ENCODE assay signal across 12 mouse cellular contexts in genomic region chr7:98876119-98876518, GRCm38 (mm10). TPM values are rescaled to one million over a fixed set of nuclear protein-coding genes. Genes with fewer than 3 reads are reported as not detected.
A peak's percentile ranks its signal among the peaks of the same experiment; 100 is the strongest.
DNase-seq lines count a peak whose midpoint lies in the region; ATAC-seq lines count a peak whose summit lies in the region.
"Had no signal": no experiment of that assay in that cellular context is flagged by ENCODE, and none has a peak within 500 bp of the region (broad histone marks: within the 10 kb centered on the region; RNA-seq: fewer than 3 reads in every experiment).

No protein-coding gene starts in this region.

- H3K4me2 ChIP-seq in forebrain, embryonic 12.5 days: no peak overlapping the region
- H3K4me2 ChIP-seq in kidney, embryonic 15.5 days: 0 out of 2 replicates have a peak overlapping the region, but pooled peaks have one; percentile 10
- peak overlapping the region; percentile 46 for H3K4me2 ChIP-seq in limb, embryonic 13.5 days (replicated peaks)
- H3K4me2 ChIP-seq: midbrain, embryonic 12.5 days had no signal

- H3K4me1 ChIP-seq in forebrain, embryonic 10.5 days: peaks cover 35% of the 10 kb centered on the region
- peaks cover 20% of the 10 kb centered on the region for H3K4me1 ChIP-seq in forebrain, embryonic 12.5 days
- peaks cover 15% of the 10 kb centered on the region for H3K4me1 ChIP-seq in kidney, embryonic 15.5 days
- H3K4me1 ChIP-seq in limb, embryonic 13.5 days: peaks cover 70% of the 10 kb centered on the region

- peaks cover 50% of the 10 kb centered on the region for H3K27me3 ChIP-seq in forebrain, embryonic 10.5 days (ENCODE audit: poor library complexity, severe bottlenecking)
- H3K27me3 ChIP-seq in forebrain, embryonic 12.5 days: peaks cover 7% of the 10 kb centered on the region; the same call in 1 of the 2 replicates
- H3K27me3 ChIP-seq in kidney, embryonic 15.5 days: peaks cover 16% of the 10 kb centered on the region; the same call in 1 of the 2 replicates
- peaks cover 13% of the 10 kb centered on the region for H3K27me3 ChIP-seq in limb, embryonic 13.5 days

- H3K27ac ChIP-seq in forebrain, embryonic 10.5 days: peak overlapping the region; percentile 75
- H3K27ac ChIP-seq in forebrain, embryonic 12.5 days: no peak overlapping the region
- no peak overlapping the region for H3K27ac ChIP-seq in kidney, embryonic 15.5 days
- peak overlapping the region; percentile 63; the same call in 1 of the 2 replicates for H3K27ac ChIP-seq in limb, embryonic 13.5 days
- H3K27ac ChIP-seq: midbrain, embryonic 12.5 days had no signal

- DNase-seq in forebrain, embryonic 10.5 days (ENCODE audit: extremely low spot score, low spot score): peak; percentile 36
- no peak for DNase-seq in kidney, adult 8-10 months
- DNase-seq in NIH3T3 (ENCODE audit: low read depth): peak; percentile 17
- no peak for DNase-seq in adrenal gland, postnatal 10 days
- no peak for DNase-seq in ovary, postnatal 36 days (ENCODE audit: low spot score)
- DNase-seq: cerebellum, adult 18-20 months; kidney, postnatal 36 days had no signal

- H3K9ac ChIP-seq in forebrain, embryonic 12.5 days: no peak overlapping the region
- H3K9ac ChIP-seq in kidney, embryonic 15.5 days: no peak overlapping the region
- no peak overlapping the region for H3K9ac ChIP-seq in limb, embryonic 13.5 days
- H3K9ac ChIP-seq: midbrain, embryonic 12.5 days had no signal

- ATAC-seq in forebrain, embryonic 12.5 days (ENCODE audit: low FRiP score): no peak
- ATAC-seq in kidney, embryonic 15.5 days (replicated peaks; ENCODE audit: low FRiP score): no peak
- ATAC-seq in limb, embryonic 13.5 days (ENCODE audit: low FRiP score, low read depth): no peak
- ATAC-seq: inflammation-experienced regulatory T-cells, adult 6 months had no signal

- H3K4me3 ChIP-seq in forebrain, embryonic 10.5 days: no peak overlapping the region
- no peak overlapping the region for H3K4me3 ChIP-seq in forebrain, embryonic 12.5 days (replicated peaks)
- H3K4me3 ChIP-seq in kidney, embryonic 15.5 days (replicated peaks): no peak overlapping the region
- no peak overlapping the region for H3K4me3 ChIP-seq in limb, embryonic 13.5 days
- H3K4me3 ChIP-seq: midbrain, embryonic 12.5 days had no signal

- 41% methylated on average over 13 of the region's 13 CpGs for WGBS in forebrain, embryonic 10.5 days
- 36% methylated on average over 12 of the region's 13 CpGs for WGBS in forebrain, embryonic 12.5 days
- WGBS in kidney, embryonic 15.5 days: 39% methylated on average over 13 of the region's 13 CpGs
- WGBS in limb, embryonic 13.5 days: 15% methylated on average over 13 of the region's 13 CpGs

- H3K36me3 ChIP-seq in forebrain, embryonic 10.5 days (replicated peaks): no peaks in the 10 kb centered on the region
- H3K36me3 ChIP-seq in forebrain, embryonic 12.5 days (replicated peaks): no peaks in the 10 kb centered on the region
- H3K36me3 ChIP-seq in kidney, embryonic 15.5 days: no peaks in the 10 kb centered on the region
- no peaks in the 10 kb centered on the region for H3K36me3 ChIP-seq in limb, embryonic 13.5 days
- H3K36me3 ChIP-seq: midbrain, embryonic 12.5 days had no signal

- H3K9me3 ChIP-seq in forebrain, embryonic 10.5 days: no peaks in the 10 kb centered on the region
- no peaks in the 10 kb centered on the region for H3K9me3 ChIP-seq in forebrain, embryonic 12.5 days
- no peaks in the 10 kb centered on the region for H3K9me3 ChIP-seq in kidney, embryonic 15.5 days (replicated peaks)
- H3K9me3 ChIP-seq in limb, embryonic 13.5 days: no peaks in the 10 kb centered on the region
- H3K9me3 ChIP-seq: midbrain, embryonic 12.5 days had no signal

RNA-seq across cellular contexts. Expression of gene Wnt11, which starts 41.2 kb away (rescaled TPM):
- 0.17 and 0.32 TPM in 2 replicates for polyA plus RNA-seq in forebrain, embryonic 10.5 days (2016; fragmentation: Nextera tagmentation; extraction: Ambion mirVana)
- 1.7 and 2.6 TPM in 2 replicates for polyA plus RNA-seq in forebrain, embryonic 12.5 days (2016; fragmentation: Nextera tagmentation; extraction: Ambion mirVana)
- polyA plus RNA-seq in kidney, embryonic 15.5 days (2015; fragmentation: Nextera tagmentation; extraction: Ambion mirVana): 35.5 and 36.9 TPM in 2 replicates
- polyA plus RNA-seq in limb, embryonic 13.5 days (2015; fragmentation: Nextera tagmentation; extraction: Ambion mirVana): 37.2 and 38.3 TPM in 2 replicates
- total RNA-seq in adrenal gland, postnatal 10 days (2021): 1 to 10 TPM; 6.4 to 6.5 TPM
- polyA plus RNA-seq: inflammation-experienced regulatory T-cells, adult 6 months had no signal

Comparison
In these comparisons a context has a peak if more than half of its experiments do, and no peak if none do; other contexts are left out.
1. H3K27ac ChIP-seq: peak in forebrain, embryonic 10.5 days (single experiment) and limb, embryonic 13.5 days (single experiment); none in forebrain, embryonic 12.5 days (single experiment) and kidney, embryonic 15.5 days (single experiment).
2. DNase-seq: peak in forebrain, embryonic 10.5 days (single experiment) and NIH3T3 (single experiment); none in kidney, adult 8-10 months (0 of 2), adrenal gland, postnatal 10 days (single experiment) and ovary, postnatal 36 days (single experiment).
3. RNA of gene Wnt11, which starts 41.2 kb away (polyA plus RNA-seq): 37.2 to 38.3 TPM in limb, embryonic 13.5 days and 35.5 to 36.9 TPM in kidney, embryonic 15.5 days; 1.7 to 2.6 TPM in forebrain, embryonic 12.5 days and 0.17 to 0.32 TPM in forebrain, embryonic 10.5 days; every median in the first group is over 10 times any median in the second.